Mouse (Mus musculus): ENCODE data around the gene Gm44579.

Gm44579 gene

GRCm38 (mm10) chr15:98167645-98168621, 52.8 kb downstream of the Gm44579 start:
- DNase-seq (ENCODE audit: low spot score), result peak; percentile 16

DNA sequence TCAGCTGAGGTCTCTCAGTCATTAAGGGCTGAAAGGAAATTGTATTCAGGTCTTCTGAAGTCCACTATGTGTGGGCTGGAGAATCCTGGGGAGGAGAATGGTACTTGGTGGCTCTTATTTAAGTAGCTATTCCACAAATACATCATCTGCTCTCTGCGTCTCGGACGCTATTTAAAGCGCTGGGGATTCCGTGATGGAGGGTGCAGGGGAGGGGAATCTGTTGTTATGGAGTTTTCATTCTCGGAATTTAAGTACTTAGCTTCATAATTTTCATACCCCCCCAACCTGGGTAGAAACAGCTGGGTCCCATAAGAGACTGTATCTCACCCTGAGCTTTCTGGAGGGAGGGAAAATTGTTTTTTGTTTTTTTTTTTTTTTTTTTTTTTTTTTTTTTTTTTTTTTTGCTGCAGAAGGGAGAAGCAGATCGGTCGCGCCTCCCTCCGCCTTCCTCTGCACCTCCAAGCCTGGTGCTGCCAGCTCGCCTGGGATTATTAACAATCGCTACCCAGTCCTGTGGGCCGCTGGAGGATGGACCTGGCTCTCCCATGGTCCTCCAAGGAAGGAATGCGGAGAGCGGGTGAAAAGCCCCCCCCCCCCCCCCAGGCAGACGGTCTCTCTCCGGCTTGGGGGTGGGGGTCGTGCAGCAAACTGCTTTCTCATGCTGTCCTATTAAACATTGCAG, 53.7 kb downstream of the Gm44579 start, which contains the start of gene Ccdc184:
Gene Ccdc184 (plus strand): TSS at position 196 of the 682 bp plus-strand sequence.
- no peak for DNase-seq (ENCODE audit: low spot score)

DNA sequence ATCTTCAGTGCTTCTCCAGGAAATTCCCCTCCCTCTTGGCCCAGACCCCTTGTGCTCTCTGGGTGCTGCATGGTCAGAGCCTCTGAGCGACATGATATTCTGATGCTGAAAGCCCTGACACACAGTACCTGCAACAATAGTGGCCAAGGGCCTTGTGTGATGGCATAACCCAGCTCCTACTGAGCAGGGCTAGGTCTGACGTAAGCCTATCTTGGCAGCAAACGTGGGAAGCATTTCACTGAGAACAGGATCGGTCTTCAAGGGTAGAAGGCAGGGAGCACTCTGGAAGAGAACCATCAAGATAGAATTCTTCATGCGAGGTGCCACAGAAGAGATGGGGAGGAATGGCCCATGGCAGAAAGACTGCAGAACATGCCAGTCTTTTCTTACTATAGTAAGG, 55.3 kb downstream of the Gm44579 start, which contains the start of gene Asb8:
Gene Asb8 (minus strand): TSS at position 101 of the 400 bp plus-strand sequence.
- no peak for DNase-seq (ENCODE audit: low spot score)

DNA sequence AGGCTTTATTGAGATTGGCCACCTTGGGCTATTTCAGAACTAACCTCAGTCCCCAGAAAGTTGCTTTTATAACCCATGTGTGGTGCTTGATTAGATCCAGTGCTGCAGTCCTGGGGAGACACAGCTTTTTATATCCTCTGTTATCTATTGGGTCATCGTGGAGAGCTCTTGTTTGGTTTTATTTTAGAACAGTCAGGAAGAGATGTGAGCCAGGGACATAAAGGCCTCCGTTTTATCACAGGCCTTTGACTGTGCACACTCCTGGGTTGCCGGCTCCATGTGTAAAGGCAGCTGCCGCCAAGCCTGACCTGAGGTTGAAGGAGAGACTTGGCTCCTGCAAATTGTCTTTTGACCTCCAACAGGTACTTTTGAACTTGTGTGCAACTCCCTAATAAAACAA, 58.2 kb downstream of the Gm44579 start:
- no peak for DNase-seq (ENCODE audit: low spot score)

GRCm38 (mm10) chr15:98161026-98161805, 59.6 kb downstream of the Gm44579 start:
- DNase-seq (ENCODE audit: low spot score), result no peak

GRCm38 (mm10) chr15:98157253-98157652, 63.5 kb downstream of the Gm44579 start:
- no peak for DNase-seq (ENCODE audit: low spot score)

DNA sequence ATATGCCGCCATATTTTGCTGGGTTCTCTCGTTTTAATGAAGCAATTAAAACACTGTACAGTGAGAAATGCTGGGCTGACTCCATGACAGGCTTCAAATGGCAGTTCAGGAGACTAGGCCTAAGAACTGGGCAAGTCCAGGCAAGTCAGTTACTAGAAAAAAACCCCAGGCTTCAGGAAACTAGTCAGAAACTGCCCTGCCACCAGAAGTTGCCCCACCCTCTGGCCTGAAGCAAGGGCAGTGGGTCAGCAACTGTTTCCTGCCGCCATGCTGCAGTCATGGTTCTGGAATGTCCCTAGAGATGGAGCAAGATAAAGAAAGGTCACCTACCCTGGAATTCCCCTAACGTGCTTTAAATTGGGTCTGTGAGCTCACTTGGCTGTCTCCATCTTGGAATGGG, 64.8 kb downstream of the Gm44579 start:
- DNase-seq (ENCODE audit: low spot score), result no peak

DNA sequence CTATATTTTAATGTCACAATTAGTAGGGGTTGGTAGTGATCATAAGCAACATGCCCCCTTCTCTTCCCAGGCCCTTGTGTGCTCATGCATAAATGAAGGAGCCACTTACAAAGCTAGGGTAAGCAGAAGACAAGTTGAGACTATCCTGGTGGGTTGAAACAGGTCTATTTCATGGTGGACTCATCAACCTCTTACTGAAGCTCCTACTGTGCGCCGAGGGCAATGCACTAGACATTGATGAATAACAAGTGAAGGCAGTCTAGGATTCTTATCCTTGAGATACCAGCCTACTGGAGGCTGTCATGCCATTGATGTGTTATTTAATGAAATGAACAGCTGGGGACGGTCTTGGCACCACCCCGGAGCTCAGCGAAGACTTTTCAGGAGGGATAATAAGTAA, 65.5 kb downstream of the Gm44579 start:
- DNase-seq (ENCODE audit: low spot score), result no peak

DNA sequence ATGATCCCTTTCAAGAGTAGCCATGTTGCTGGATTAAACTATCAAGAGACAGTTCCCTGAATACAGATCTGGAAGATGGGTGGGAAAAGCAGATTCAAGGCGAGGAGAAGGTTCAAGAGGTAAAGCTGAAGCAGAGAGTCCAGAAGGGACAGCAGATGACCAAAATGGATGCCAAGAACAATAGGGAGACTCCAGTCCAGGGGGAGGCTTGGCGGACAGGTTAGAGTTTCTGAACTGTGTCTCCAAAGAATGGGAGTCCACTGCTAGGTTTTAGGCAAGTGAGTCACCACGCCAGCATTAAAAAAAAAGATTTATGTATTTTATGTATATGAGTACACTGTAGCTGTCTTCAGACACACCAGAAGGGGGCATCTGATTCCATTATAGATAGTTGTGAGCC, 66.1 kb downstream of the Gm44579 start:
- DNase-seq (ENCODE audit: low spot score), result no peak

- no peak for DNase-seq (ENCODE audit: low spot score)
Observed at GRCm38 (mm10) chr15:98154146-98154545, 66.6 kb downstream of the Gm44579 start.

GRCm38 (mm10) chr15:98153625-98154024, 67.2 kb downstream of the Gm44579 start:
- DNase-seq (ENCODE audit: low spot score), result peak; percentile 51

- no peak for DNase-seq (ENCODE audit: low spot score)
Observed at GRCm38 (mm10) chr15:98152916-98153315, 67.9 kb downstream of the Gm44579 start.

DNA sequence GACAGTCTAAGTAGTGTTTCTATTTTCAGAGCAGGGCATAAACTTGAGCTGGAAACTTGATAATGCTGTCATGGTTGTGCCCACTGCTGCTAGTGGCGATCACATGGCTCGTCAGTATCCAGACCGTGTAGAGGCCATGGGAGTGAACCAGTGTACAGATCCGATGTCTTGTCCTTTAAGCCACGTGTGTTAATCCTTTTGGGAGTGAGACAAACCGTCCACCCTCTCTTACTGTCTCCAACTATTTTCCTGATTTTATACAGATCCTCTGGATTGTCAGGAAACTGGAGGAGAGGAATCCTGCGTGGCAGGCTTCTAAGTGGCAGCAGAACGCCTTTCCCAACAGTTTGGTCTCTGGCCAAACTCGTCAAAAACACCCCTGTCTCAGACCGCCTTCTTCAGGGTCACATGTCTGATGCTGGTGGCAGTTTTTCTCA, 71.6 kb downstream of the Gm44579 start:
- DNase-seq (ENCODE audit: low spot score), result no peak

DNA sequence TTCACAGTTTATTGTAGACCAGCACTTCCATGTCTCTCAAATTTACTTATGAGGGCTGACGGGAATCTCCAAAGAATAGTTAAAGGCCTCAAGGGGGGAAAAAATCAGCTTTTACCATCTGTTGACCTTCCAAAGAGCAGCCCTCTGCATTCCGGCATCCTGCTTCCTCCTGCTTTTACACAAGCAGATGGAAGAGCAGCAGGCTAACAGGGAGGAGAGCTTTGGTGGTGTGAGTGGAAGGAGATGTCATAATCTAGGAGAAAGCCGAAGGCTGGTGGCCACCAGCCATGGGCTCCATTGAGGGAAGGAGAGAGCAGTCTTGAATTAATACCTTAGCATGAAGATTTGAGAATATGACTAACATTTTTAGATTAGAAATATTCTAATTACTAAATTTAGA, 72.4 kb downstream of the Gm44579 start:
- DNase-seq (ENCODE audit: low spot score), result no peak

DNA sequence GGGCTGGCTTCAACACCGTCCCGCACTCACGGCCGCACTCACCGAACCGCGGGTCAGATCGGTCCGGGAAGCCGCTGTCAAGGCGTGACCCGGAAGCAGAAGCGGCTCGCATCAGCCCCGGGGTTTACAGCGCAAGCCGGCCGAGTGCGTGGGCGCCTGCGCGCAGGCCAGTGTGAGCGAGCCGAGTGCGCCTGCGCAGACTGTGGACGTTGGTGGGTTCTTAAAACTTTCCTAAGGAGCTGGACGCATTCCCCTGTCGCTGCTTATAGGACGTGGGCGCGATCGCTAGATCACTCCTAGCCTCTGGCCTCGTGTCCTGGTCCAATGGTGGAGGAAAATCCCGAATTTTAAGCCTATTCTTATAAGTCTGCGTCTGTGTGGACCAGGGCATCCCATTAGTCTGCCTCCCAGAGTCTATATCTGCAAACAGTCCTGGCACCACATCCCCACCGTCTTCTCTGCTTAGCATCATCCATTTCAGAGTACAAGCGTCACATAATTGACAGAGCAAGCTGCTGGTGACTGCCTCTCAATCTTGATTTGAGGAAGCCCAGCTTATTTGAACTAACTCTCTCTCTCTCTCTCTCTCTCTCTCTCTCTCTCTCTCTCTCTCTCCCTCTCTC, 75.1 kb downstream of the Gm44579 start:
- peak; percentile 85 for DNase-seq (ENCODE audit: low spot score)

- DNase-seq (ENCODE audit: low spot score), result peak; percentile 17
Observed at GRCm38 (mm10) chr15:98144861-98145507, 75.8 kb downstream of the Gm44579 start.

GRCm38 (mm10) chr15:98142515-98142914, 78.3 kb downstream of the Gm44579 start:
- DNase-seq (ENCODE audit: low spot score), result no peak

GRCm38 (mm10) chr15:98140809-98141208, 80.0 kb downstream of the Gm44579 start:
- no peak for DNase-seq (ENCODE audit: low spot score)

GRCm38 (mm10) chr15:98139763-98140162, 81.0 kb downstream of the Gm44579 start:
- DNase-seq (ENCODE audit: low spot score), result no peak

GRCm38 (mm10) chr15:98136871-98137270, 83.9 kb downstream of the Gm44579 start:
- no peak for DNase-seq (ENCODE audit: low spot score)

All from c-Kit-positive CD71-positive TER-119-positive erythroid progenitor cells, embryonic 14.5 days (primary cell).